Mouse (Mus musculus) lung, embryonic 15.5 days (tissue): ENCODE data around the gene Tdrd5. TPM values are rescaled to one million over a fixed set of nuclear protein-coding genes. Genes with fewer than 3 reads are reported as not detected.
"Not testable (repeated sequence)": the region's sequence is repeated elsewhere in the genome, so short reads cannot be mapped to it uniquely, and the experiment has no call there.

Experiments
- ATAC-seq: fragments of 200-750 bp; cut with Nextera tagmentation; 2 replicates; pipeline ENCODE4 v1.8.0; 2017; ENCODE audit warnings: moderate number of reproducible peaks, borderline replicate concordance; ENCODE audit not compliant: low FRiP score, low TSS enrichment; ENCODE audit errors: extremely low read depth
- H3K27ac ChIP-seq: fragments of 300-500 bp; sonication (generic); 2 replicates; pipeline ENCODE4 v1.5.1; 2015; ENCODE audit warnings: moderate library complexity, mild to moderate bottlenecking, inconsistent platforms
- H3K27me3 ChIP-seq: fragments of 300-500 bp; sonication (generic); 2 replicates; pipeline ENCODE4 v1.6.1; 2015; ENCODE audit warnings: inconsistent platforms
- H3K36me3 ChIP-seq: fragments of 300-500 bp; sonication (generic); 2 replicates; pipeline ENCODE4 v1.6.1; 2015; ENCODE audit warnings: inconsistent platforms
- H3K4me1 ChIP-seq: fragments of 300-500 bp; sonication (generic); 2 replicates; pipeline ENCODE4 v1.6.1; 2015; ENCODE audit warnings: inconsistent platforms
- H3K4me2 ChIP-seq: fragments of 300-500 bp; sonication (generic); 2 replicates; pipeline ENCODE4 v1.6.1; 2015; ENCODE audit warnings: inconsistent platforms, mild to moderate bottlenecking, moderate library complexity
- H3K4me3 ChIP-seq: fragments of 300-500 bp; sonication (generic); 2 replicates; pipeline ENCODE4 v1.5.1; 2015; ENCODE audit warnings: mild to moderate bottlenecking, inconsistent platforms
- H3K9ac ChIP-seq: fragments of 300-500 bp; sonication (generic); 2 replicates; pipeline ENCODE4 v1.6.1; 2015; ENCODE audit warnings: inconsistent platforms
- H3K9me3 ChIP-seq: fragments of 300-500 bp; sonication (generic); 2 replicates; pipeline ENCODE4 v1.6.1; 2016; ENCODE audit warnings: inconsistent platforms
- WGBS: fragments of 180-500 bp; shearing (Covaris S2); methylation state at CpG from one replicate; pipeline ENCODE4 v1.1.7; 2015; 5-methylcytosine and 5-hydroxymethylcytosine counted together
- polyA plus RNA-seq: library from polyadenylated mRNA; unstranded; fragments of >200 nt; fragmentation: Nextera tagmentation; extraction: Ambion mirVana; gene quantifications from 2 replicates; pipeline ENCODE4 v1.2.1, GENCODE M21; 2015

Gene Tdrd5
- polyA plus RNA-seq, 1 experiment from 2014 or later, result 0.96 TPM

DNA sequence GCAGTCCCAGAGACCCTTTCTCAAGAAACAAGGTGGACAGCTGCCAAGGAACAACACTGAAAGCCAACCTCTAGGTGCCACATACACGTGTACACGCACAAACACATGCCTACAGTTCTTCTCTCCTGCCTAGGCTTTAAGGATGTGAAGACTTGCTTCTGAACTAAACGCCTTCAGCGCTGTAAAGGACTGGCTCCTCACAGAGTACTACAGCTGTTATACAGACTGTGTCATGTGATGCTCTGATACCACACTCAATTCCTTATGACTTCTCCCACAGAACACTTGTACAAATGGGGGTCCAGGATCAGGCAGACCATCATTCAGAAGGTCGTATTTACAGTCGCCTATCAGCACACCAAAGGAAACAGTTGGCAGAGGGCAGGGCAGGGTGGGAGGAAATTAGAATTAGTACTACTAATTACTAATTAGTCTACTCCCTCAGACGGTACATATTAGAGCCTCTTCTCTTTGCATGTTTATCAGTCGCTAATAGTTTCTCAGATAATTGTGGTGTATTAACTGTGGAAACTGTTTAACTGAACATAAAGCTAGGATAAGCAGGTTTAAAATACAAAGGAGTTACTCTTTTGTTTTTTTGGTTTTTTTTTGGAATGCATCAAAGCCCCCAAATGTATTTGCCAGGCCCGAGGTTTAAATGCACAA, 14.8 kb downstream of the Tdrd5 start:
- ATAC-seq, result no peak
- WGBS, result 74% methylated on average over 9 of the region's 9 CpGs
- Histone ChIP-seq H3K27ac (no peak overlapping the region), H3K9me3 (no peaks in the 10 kb centered on the region), H3K27me3 (no peaks in the 10 kb centered on the region), H3K4me1 (no peaks in the 10 kb centered on the region), H3K36me3 (no peaks in the 10 kb centered on the region), H3K4me3 (no peak overlapping the region), H3K4me2 (no peak overlapping the region), H3K9ac (no peak overlapping the region)

DNA sequence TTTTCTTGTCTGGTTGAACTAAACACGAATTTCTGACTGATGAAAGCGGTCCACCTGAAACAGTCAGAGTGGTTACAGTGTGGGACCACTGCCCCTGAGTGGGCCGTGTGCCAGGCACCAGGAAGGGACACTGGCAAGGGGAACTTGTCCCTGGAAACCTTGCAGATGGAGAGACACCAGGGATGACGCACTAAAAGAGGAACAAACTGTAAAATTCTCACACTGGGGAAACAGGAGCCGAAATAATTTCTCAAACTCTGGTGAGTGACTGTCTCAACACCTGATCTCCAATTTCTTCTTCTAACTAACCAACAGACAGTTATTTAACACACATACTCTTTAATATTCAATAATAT, 17.9 kb downstream of the Tdrd5 start:
- no peaks in the 10 kb centered on the region for H3K27me3 ChIP-seq
- ATAC-seq, result no peak
- H3K27ac ChIP-seq, result no peak overlapping the region
- no peak overlapping the region for H3K4me2 ChIP-seq
- H3K9ac ChIP-seq, result no peak overlapping the region
- H3K4me1 ChIP-seq, result no peaks in the 10 kb centered on the region
- no peaks in the 10 kb centered on the region for H3K9me3 ChIP-seq
- 74% methylated on average over 5 of the region's 5 CpGs for WGBS
- no peak overlapping the region for H3K4me3 ChIP-seq
- H3K36me3 ChIP-seq, result no peaks in the 10 kb centered on the region

DNA sequence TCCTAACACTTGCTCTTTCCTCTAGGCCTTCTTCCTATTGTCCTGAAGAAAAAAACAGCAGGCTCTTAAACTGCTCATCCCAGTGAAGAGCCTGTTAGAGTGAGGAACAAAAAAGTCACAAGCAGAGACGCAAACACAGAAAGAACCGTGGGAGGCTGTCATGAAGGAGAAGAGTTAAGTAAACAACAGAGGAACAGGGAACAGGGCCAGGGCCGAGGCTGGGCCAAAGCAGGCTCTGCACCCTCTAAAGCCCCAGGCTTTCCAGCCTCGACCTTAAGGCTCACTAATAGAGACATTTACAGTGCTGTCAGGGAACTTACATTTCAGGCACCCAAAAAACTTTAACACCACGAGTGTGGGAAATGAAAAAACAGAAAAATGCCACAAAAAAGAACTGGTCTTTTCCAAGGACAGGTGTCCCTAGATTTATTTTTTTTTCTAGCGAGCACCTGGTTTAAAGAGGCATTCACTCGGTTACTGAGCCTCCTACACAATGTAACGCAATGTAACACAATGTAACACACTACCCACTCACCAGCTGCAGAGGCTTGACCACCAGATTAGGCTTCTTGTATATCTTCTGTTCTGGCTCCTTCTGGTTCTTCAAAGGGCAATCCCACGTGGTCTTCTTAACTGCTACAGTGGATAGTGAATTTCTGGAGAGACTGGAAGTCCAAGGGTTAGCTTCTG, 18.5 kb downstream of the Tdrd5 start:
- H3K9me3 ChIP-seq, result no peaks in the 10 kb centered on the region
- H3K4me2 ChIP-seq, result no peak overlapping the region
- ATAC-seq, result no peak
- H3K27ac ChIP-seq, result no peak overlapping the region
- 31% methylated on average over 9 of the region's 9 CpGs for WGBS
- no peak overlapping the region for H3K9ac ChIP-seq
- H3K36me3 ChIP-seq, result no peaks in the 10 kb centered on the region
- no peak overlapping the region for H3K4me3 ChIP-seq
- H3K4me1 ChIP-seq, result no peaks in the 10 kb centered on the region
- H3K27me3 ChIP-seq, result no peaks in the 10 kb centered on the region

DNA sequence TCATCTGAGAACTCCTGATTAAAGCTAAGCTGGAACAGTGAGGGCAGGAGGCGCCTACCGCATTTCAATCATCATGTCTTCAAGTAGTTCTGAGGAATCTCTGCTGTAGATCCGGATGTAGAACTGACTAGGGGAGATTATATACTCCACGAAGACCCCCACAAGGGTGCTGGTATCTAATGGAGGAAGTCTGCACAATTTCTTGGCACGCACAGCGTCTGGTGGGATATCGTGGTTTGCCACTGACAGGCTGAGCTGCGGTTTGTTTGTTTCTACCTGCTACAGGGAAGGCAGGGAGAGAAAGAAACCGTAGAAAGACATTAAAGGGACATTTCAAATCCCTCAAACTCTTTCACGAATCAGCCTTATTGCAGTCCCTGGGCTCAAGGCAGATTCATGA, 19.3 kb downstream of the Tdrd5 start:
- Histone ChIP-seq H3K9me3 (no peaks in the 10 kb centered on the region), H3K4me1 (no peaks in the 10 kb centered on the region), H3K36me3 (no peaks in the 10 kb centered on the region), H3K4me2 (no peak overlapping the region), H3K4me3 (no peak overlapping the region), H3K9ac (no peak overlapping the region), H3K27me3 (no peaks in the 10 kb centered on the region), H3K27ac (no peak overlapping the region)
- ATAC-seq, result no peak
- WGBS, result 55% methylated on average over 10 of the region's 10 CpGs

DNA sequence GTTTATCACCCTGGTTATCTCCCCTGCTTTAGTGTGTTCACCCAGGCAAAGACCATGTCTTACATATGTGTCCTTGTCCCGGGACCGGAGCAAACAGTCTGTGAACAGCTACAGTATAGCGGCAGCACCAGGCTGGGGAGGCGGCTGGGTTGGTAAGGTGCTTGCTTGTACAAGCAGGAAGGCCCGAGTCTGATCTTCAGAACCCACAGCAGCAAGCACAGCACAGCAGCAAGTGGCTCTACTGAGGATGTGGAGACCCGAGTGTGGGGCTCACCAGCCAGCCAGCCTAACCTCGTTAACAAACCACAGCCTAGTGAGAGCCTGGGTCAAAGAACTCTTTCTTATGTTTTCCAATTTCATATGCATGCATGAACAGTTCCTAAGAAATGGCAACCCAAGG, 23.3 kb downstream of the Tdrd5 start:
- Histone ChIP-seq H3K27ac (no peak overlapping the region), H3K4me3 (no peak overlapping the region), H3K4me1 (no peaks in the 10 kb centered on the region), H3K9ac (no peak overlapping the region), H3K36me3 (no peaks in the 10 kb centered on the region), H3K9me3 (no peaks in the 10 kb centered on the region), H3K27me3 (no peaks in the 10 kb centered on the region), H3K4me2 (no peak overlapping the region)
- WGBS, result 77% methylated on average over 7 of the region's 7 CpGs
- no peak for ATAC-seq

DNA sequence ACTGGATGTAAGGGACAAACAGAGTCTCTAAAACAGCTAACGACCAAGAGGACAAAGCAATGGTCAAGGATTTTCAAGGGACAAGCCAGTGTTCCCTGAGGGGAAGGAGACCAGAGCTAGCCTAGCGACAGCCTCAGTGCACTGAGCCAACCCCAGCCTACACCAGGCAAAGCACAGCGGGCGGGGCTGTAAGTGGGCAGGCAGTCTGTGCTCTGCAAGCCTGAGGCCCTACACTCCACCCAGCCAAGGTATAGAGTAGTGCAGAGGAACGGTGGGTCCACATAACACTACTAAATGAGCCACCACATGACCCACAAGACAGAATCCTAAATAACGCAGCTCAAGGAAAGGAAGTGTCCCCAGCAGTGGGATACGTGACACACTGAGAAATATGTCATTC, 29.8 kb downstream of the Tdrd5 start:
- ATAC-seq, result no peak
- WGBS, result 59% methylated on average over 7 of the region's 7 CpGs
- no peak overlapping the region for H3K4me2 ChIP-seq
- no peak overlapping the region for H3K9ac ChIP-seq
- H3K27ac ChIP-seq, result no peak overlapping the region
- H3K4me1 ChIP-seq, result no peaks in the 10 kb centered on the region
- no peaks in the 10 kb centered on the region for H3K36me3 ChIP-seq
- no peaks in the 10 kb centered on the region for H3K27me3 ChIP-seq
- no peaks in the 10 kb centered on the region for H3K9me3 ChIP-seq
- no peak overlapping the region for H3K4me3 ChIP-seq

DNA sequence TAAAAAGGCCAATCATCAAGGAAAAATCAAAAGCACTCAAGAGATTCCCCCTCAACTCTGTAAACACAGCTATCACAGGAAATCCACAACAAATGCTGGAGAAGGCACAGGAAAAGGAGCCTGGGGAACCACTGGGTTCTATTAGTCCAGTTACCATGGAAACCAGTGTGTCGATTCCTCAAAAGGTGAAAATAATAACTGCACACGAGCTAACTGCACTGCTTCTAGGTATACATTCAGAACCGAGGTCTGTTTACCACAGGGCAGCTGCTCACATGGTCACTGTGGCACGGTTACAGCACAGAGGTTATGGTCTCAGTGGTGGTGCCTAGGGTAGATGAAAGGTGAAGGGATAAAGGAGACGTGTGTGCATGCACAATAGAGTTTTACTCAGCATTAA, 31.8 kb downstream of the Tdrd5 start:
- Histone ChIP-seq H3K4me2 (no peak overlapping the region), H3K4me3 (no peak overlapping the region), H3K9ac (no peak overlapping the region), H3K27me3 (no peaks in the 10 kb centered on the region), H3K36me3 (no peaks in the 10 kb centered on the region), H3K4me1 (no peaks in the 10 kb centered on the region), H3K9me3 (no peaks in the 10 kb centered on the region), H3K27ac (no peak overlapping the region)
- 40% methylated on average over 5 of the region's 5 CpGs for WGBS
- ATAC-seq, result no peak

DNA sequence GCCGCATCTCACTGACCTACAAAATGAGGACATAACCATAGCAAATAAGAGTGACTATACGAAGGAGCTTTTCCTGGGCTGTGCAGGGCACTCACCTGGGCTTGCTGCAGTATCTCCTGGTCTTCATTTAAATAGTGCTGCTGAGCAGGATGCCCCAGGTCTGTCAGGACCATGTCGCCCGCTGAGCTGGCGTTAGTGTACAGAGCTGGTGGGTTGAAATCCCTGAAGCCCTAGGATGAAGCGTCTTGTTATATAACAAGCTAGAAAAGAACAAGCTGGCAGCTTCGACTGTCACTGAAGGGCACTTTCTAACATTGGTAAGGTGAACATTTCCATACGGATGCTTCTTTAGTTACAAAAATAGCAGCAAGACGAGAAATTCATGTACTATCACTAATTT, 33.0 kb downstream of the Tdrd5 start:
- ATAC-seq, result no peak
- H3K4me2 ChIP-seq, result no peak overlapping the region
- no peaks in the 10 kb centered on the region for H3K27me3 ChIP-seq
- H3K36me3 ChIP-seq, result no peaks in the 10 kb centered on the region
- no peak overlapping the region for H3K27ac ChIP-seq
- H3K4me3 ChIP-seq, result no peak overlapping the region
- WGBS, result 72% methylated on average over 9 of the region's 9 CpGs
- no peaks in the 10 kb centered on the region for H3K9me3 ChIP-seq
- H3K9ac ChIP-seq, result no peak overlapping the region
- H3K4me1 ChIP-seq, result no peaks in the 10 kb centered on the region

DNA sequence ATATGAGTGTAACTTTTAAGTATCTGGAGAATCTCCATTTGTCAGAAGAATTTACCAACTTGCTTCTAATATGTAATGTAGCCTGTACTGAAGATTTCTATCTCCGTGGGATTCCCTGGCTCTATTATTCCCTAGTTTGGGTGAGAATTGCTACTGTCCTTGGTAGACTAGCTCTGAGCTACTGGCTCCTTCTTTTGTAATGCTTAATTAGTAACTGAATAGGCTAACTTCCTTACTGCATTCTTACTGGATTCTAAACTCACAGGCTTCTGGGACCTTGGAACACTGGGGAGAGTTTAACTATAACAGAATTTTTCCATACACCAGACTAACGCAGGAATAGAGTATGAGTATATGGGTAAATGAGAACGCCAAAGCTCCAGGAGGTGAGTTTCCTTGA, 34.9 kb downstream of the Tdrd5 start:
- ATAC-seq, H3K27ac ChIP-seq, H3K27me3 ChIP-seq, H3K4me2 ChIP-seq, H3K9ac ChIP-seq, H3K4me3 ChIP-seq, H3K9me3 ChIP-seq, H3K36me3 ChIP-seq, H3K4me1 ChIP-seq: not testable (repeated sequence)
- WGBS, result 40% methylated on average over 3 of the region's 3 CpGs

DNA sequence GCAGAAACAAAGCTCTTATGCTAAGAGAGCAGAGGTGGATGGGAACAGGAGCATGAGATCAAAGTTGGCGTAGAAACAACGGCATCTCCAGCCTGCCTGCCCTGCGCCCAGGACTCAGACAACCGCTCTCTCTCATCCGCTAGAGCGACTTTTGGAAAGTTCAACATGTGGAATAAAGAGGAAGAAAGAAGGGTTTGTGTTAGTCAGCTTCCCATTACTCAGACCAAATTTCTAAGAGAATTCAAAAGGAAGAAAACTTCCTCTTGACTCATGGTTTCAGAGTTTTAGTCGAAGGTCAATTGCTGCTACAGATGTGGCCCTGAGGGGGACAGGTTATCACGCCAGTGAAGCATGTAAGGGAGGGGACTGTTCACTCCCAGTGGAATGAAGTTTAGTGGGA, 39.5 kb downstream of the Tdrd5 start:
- H3K27ac ChIP-seq, result no peak overlapping the region
- no peaks in the 10 kb centered on the region for H3K4me1 ChIP-seq
- no peaks in the 10 kb centered on the region for H3K36me3 ChIP-seq
- H3K9me3 ChIP-seq, result no peaks in the 10 kb centered on the region
- no peaks in the 10 kb centered on the region for H3K27me3 ChIP-seq
- H3K4me2 ChIP-seq, result no peak overlapping the region
- no peak for ATAC-seq
- WGBS, result 86% methylated on average over 8 of the region's 8 CpGs
- H3K9ac ChIP-seq, result no peak overlapping the region
- no peak overlapping the region for H3K4me3 ChIP-seq

DNA sequence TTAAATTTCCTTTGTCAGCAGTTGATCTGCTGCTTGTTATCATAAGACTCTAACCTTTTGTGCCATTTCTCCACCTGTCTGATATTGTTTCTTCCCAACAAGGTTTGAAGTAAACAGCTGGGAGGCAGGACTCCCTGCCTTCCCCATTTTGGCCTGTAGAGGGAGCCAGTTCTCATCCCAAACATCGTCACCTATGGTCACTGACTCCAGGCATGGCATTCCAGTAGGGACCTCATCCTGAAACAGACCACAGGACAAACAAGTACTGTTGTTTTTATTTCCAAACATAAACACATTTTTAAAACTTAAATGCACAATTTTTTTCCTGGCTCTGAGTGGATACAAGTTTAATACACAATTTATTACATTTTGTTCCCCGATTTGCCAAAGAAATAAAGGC, 40.1 kb downstream of the Tdrd5 start:
- Histone ChIP-seq H3K4me2 (no peak overlapping the region), H3K9me3 (no peaks in the 10 kb centered on the region), H3K4me1 (no peaks in the 10 kb centered on the region), H3K27me3 (no peaks in the 10 kb centered on the region), H3K4me3 (no peak overlapping the region), H3K27ac (no peak overlapping the region), H3K9ac (no peak overlapping the region), H3K36me3 (no peaks in the 10 kb centered on the region)
- no peak for ATAC-seq
- WGBS, result 44% methylated on average over 2 of the region's 2 CpGs

DNA sequence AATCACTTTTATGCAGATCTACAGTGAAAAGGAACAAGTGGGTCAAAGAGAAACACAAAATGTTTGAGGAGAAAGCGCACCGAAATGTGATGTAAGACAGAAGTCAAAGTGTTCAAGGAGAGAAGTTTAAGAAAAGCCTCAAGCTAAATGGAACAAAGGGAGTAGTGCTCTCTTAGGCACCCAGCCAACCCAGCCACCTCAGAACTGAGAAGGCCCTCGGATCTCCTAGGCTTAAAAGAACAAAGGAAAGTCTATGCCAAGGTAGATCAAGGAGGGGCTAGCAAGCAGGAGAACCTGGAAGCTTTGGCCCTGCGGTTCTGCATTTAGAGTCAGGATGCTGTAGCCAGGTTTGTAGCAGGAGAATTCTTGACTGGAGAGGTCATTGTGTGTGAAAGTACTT, 48.6 kb downstream of the Tdrd5 start:
- Histone ChIP-seq H3K4me3 (no peak overlapping the region), H3K36me3 (no peaks in the 10 kb centered on the region), H3K4me2 (no peak overlapping the region), H3K9me3 (no peaks in the 10 kb centered on the region), H3K4me1 (no peaks in the 10 kb centered on the region), H3K27ac (no peak overlapping the region), H3K27me3 (no peaks in the 10 kb centered on the region), H3K9ac (no peak overlapping the region)
- no peak for ATAC-seq
- WGBS, result 70% methylated on average over 4 of the region's 4 CpGs

DNA sequence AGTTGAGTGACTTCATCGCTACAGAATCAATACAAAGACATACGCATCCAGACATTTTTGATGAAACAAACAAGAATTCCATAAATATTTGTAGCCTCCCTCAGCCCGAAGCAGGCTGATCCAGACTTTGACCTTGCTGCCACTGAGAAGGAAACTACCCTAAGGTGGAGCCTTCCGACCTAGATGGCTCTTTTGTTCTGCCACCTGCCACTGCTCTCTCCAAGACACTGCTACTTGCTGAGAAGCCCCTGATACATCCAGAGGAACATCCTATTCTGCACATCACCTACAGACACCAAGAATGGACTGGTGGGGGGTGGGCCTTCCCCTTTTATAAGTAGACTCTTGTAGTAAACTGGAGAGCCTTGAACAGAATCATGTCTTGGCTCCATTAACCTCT, 52.4 kb downstream of the Tdrd5 start:
- not testable (repeated sequence) for H3K4me3 ChIP-seq, H3K27me3 ChIP-seq, H3K4me2 ChIP-seq, H3K9me3 ChIP-seq, H3K36me3 ChIP-seq, ATAC-seq, H3K9ac ChIP-seq, H3K4me1 ChIP-seq, H3K27ac ChIP-seq
- 67% methylated on average over 4 of the region's 4 CpGs for WGBS
